Mouse (Mus musculus) naive thymus-derived CD4-positive, alpha-beta T cell, adult 2 months (primary cell): ENCODE measurements at regions not wholly inside any gene's neighbourhood (a gene's known extent, or its start where the extent isn't known, plus 50 kb on each side); places are given as distances from the start of the nearest gene placed in this dataset.

Experiments used
- DNase-seq: peaks from one replicate; pipeline ENCODE4 v3.0.0-alpha.2; 2011; ENCODE audit warnings: low read depth

GRCm38 (mm10) chr12:26143411-26143810 is 271.6 kb downstream of the Rnf144a start:
- DNase-seq = no peak

- no peak for DNase-seq
Observed at GRCm38 (mm10) chr12:26130811-26131210, 284.2 kb downstream of the Rnf144a start.

DNA sequence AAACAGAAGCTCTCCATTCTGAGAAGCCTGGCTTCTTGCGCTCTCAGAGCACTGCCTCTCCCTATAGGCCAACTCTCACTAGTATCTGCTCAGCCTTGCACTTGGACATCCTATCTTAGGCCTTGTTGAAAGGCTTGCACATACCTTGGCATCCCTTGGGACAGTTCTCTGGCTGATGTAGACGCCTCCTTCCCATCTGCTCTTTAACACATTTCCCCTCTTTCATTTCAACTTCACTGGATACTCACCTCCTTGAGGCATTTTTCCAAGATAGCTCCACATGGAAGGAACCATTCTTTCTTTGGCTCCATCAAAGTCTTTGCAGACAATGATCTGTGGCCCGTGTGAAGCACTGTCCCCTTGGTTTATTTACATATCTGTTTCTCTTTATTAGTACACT is 285.0 kb downstream of the Rnf144a start:
- no peak for DNase-seq

- DNase-seq = no peak
Observed at GRCm38 (mm10) chr12:26129511-26129910, 285.5 kb downstream of the Rnf144a start.

DNA sequence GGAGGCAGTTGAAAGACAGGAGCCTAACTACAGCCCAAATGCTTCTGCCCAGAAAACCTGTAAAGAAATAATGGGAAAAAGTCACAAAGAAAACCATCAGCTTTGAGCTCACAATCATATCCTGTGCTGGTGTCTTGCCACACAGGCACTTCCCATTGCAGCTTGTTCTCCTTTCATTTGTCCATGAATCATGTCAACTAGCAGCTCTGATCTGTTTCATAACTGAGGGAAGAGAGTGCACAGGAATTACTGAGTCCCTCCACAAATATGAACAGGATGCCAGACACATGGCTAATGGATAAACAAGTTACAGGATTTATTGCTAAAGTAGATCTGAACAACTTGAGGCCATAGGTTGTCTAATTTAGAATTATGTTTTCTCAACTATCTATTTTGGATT is 286.2 kb downstream of the Rnf144a start:
- DNase-seq = no peak

- DNase-seq = no peak
Observed at GRCm38 (mm10) chr12:26126260-26126659, 288.8 kb downstream of the Rnf144a start.

- DNase-seq = no peak
Observed at GRCm38 (mm10) chr12:26124211-26124610, 290.8 kb downstream of the Rnf144a start.

DNA sequence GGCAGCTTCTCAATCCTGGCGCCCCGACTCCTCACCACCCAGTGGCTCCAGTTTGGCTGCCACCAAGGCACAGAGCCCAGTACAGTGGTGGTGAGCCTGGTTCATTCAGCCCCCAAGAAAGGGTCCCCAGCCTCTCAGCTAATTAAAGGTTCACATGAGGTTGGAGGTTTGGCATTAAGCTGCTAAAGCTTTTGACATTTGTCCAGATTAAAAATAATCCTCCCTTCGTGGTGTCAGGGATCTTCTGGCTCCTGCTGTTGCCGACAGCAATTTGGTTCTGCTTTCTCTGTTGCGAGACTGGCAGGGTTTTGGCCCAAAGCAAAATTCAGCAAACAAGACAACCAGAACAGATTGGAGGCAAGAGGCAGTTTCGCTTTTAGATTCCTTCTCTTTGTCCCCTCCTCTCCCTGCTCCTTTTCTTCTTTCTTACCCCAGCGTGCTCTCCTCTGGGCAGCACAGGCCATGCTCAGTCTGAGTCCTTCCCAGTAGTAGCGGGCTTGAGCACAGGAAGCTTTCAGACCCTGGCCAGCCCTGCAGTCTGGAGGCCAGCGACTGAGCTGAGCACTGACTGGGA is 299.6 kb downstream of the Rnf144a start:
- no peak for DNase-seq

DNA sequence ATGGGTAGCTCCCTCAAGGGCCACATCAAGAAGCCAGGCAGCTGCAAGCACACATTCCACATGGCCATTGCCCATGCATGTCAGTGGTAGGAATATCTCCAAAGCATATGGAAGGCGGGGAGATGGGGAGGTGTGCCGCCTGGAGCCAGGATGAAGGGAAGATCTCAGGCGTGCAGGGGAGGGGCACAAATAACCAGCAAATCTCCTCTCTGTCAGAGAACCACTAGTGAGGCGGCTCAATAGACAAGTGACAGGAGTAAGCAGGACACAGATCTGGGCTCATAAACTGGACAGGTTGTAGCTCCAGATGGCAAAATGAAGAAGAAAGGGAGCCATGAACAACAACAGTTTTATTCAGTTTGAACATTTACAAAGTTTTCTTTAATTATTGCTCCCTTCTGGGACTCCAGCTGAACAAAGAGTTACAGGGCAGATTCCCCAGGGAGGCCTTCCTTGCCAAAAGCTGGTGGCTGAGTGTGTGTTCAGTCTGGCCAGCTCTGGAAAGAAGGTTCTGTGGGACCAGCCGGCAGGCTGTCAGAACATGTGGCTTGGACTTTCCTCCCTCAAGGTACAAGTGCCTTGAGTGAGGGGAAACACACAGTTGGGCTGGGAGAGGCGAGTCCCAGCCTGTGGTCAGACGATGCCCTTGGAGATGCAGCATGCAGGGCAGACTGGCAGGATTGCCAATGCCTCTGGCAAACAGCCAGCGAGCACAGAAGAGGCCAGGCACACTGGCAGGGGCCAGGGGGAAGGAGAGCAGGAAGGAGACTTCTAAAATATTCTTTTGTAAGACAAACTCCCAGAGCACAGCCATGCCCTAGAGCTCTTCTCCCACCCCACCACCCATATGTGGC is 302.7 kb downstream of the Rnf144a start:
- no peak for DNase-seq

- no peak for DNase-seq
Observed at GRCm38 (mm10) chr12:26109866-26110265, 305.2 kb downstream of the Rnf144a start.

DNA sequence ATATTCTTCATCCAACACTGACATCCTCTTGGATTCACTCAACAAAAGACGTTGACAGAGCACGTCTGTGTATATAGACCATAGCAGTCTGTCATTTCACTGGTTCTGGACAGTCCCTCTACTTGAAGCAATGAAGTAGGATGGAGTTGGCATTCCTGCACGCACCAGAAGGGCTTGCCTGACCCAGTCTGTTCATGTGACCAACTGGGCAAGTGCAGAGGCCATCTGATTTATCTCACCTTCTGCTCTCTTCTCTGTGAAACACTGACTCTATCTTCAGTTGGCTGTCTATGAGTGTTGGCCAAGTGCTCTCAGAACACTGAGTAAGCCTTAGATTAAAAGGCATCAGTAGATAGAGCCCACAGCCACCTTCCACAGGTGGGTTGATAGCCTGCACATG is 310.7 kb downstream of the Rnf144a start:
- DNase-seq = no peak

DNA sequence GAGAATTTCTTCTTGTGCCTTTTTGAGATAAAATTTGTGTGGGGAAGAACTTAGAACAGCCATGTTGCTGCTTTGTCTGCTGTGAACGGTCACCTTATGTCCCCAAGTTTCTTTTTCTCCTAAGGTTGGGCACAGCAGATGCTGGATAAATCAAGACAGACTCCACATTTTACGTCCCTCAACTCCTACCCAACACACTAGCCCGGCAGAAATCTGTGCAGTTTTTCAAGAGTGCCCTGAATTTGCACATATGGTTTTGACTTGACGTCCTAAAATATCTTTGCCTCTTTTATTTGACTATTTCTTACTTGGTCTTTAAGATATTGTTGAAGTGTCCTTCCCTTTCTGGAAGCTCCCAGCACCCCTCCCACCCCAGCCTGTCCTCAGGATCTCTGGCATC is 312.7 kb downstream of the Rnf144a start:
- no peak for DNase-seq

- DNase-seq = no peak
Observed at GRCm38 (mm10) chr12:26100140-26100539, 314.9 kb downstream of the Rnf144a start.

DNA sequence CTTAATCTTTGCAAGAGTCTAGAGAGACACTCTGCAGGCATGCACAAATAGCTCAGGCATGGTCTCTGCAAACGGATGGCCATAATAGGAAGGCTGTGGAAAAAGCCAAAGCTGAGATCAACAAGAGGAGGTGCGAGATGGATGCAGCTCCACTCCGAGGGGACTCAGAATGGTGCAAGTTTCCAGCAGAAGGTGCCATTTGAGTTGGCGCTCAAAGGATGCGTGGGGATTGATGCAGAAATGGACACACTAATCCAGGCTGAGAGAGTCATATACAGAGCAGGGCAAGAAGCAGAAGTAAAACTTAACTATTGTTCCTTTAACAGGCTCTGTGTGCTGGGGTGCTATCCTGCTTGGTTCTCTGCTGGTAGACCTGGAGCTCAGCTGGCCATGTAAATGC is 315.9 kb downstream of the Rnf144a start:
- DNase-seq = no peak

GRCm38 (mm10) chr12:26092311-26092710 is 322.7 kb downstream of the Rnf144a start:
- DNase-seq = no peak

- DNase-seq = no peak
Observed at GRCm38 (mm10) chr12:26091865-26092264, 323.2 kb downstream of the Rnf144a start.

GRCm38 (mm10) chr12:26088389-26088788 is 326.7 kb downstream of the Rnf144a start:
- no peak for DNase-seq

GRCm38 (mm10) chr12:26086923-26087322 is 328.1 kb downstream of the Rnf144a start:
- no peak for DNase-seq

DNA sequence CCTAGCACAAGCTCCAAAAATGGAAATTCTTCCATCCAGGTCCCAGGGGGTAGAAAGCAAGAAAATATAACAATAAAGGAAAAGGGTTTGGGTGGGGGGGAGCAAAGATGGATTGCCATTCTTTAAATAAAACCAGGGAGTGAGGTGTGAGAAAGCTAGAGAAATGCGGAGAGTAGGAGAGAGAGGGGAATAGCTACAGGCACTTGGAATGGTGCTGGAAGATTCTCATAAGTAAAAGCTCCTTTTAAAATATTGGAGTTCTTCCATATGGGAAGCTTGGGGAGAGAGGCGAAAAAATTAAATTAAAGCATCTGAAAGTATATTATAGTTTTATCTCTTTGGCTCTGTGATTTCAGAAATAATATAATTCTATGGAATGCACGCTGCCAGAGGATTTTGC is 328.6 kb downstream of the Rnf144a start:
- DNase-seq = no peak

DNA sequence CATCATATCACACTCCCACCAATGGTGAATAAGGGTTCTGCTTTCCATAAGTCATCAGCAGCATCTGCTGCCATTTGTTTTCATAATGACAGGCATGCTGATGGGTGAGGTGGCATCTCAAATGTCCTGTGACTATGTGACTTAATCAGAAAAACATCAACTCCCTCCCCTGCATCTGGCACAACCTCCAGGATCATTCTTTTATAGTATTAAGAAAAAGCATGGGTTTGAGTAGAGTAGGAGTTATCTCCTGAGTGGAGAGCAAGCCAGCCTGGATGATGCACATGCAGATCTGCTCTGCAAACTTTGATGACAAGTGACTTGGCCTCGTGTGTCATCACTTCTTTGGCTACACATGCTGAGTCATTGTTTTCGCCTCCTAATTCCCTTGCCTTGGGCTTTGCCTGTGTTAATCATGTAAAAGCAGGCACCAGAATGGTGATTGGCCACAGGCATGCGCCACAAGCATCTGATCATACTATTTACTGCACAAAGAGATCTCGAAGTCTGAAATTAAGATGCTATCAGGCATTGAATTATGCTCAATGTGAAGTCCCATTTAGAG is 335.9 kb downstream of the Rnf144a start:
- no peak for DNase-seq

- DNase-seq = no peak
Observed at GRCm38 (mm10) chr12:26075638-26076254, 339.3 kb downstream of the Rnf144a start.

- no peak for DNase-seq
Observed at GRCm38 (mm10) chr12:26072180-26072579, 342.9 kb downstream of the Rnf144a start.

DNA sequence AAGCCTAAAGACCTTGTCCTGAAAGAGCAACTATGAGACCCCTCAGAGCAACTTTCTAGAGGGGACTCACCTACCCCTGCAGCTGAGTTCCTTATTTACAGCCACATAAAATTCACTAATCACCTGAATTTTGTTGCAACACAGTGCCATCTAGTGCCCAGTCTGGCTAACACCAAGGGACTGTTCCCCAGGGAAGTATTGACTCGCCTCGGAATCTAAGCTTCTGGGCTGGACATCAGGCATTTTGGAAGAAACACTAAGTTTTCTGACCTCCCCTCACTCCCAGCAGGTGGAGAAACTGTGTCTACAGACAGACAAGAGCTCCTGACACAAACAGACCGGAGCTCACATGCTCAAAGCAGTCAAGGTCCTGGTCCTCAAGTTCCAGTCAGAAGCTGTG is 343.4 kb downstream of the Rnf144a start:
- DNase-seq = peak; percentile 86
